Mouse (Mus musculus): ENCODE measurements around the gene Pfas. TPM values are rescaled to one million over a fixed set of nuclear protein-coding genes. Genes with fewer than 3 reads are reported as not detected.
"Not testable (repeated sequence)": the region's sequence is repeated elsewhere in the genome, so short reads cannot be mapped to it uniquely, and the experiment has no call there.

The Pfas gene
- polyA plus RNA-seq, 1 experiment from 2014 or later: 19.1 TPM

DNA sequence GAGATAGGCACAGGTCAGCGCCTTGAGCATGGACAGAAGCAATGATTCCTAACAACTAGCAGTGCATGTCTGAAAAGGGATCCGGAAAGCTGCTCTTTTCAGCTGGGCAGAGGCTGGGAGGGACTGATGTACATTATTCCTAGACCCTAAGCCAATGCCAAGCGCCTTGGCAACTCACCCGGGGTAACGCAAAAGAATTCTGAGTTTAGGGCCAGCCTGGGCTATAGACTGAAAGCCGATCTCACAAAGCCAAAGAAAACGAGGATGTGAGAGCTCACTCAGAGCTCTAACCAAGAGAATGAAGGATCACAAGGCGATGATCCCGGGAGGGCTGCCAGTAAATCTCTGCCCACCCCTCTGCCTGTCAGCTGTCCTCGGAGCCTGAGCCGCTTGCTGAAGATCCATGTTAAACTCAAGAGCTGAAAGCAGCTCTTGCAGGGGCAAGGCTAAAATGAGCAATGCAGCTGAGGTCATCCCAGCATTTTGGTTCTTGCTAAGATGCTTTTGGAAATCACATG, 20.8 kb downstream of the Pfas start:
- peaks cover 63% of the 10 kb centered on the region for H3K36me3 ChIP-seq (ENCODE audit: control insufficient read depth, insufficient read depth, low read length)
- H3K4me1 ChIP-seq (ENCODE audit: control insufficient read depth, insufficient read depth, low read length): no peaks in the 10 kb centered on the region
- no peak overlapping the region for H3K9ac ChIP-seq (ENCODE audit: low read depth, low read length)
- H3K4me3 ChIP-seq (ENCODE audit: low read depth, low read length): no peak overlapping the region
- no peak overlapping the region for H3K4me2 ChIP-seq (ENCODE audit: low read depth, low read length)
- 89% methylated on average over 11 of the region's 11 CpGs for WGBS
- no peak for DNase-seq (ENCODE audit: low spot score)
- H3K27ac ChIP-seq (replicated peaks; ENCODE audit: low read depth, low read length): no peak overlapping the region
- no peaks in the 10 kb centered on the region for H3K9me3 ChIP-seq (ENCODE audit: control insufficient read depth, low read length)
- ATAC-seq (ENCODE audit: low read depth): no peak
- H3K27me3 ChIP-seq (replicated peaks; ENCODE audit: control insufficient read depth, insufficient read depth, low read length): no peaks in the 10 kb centered on the region

DNA sequence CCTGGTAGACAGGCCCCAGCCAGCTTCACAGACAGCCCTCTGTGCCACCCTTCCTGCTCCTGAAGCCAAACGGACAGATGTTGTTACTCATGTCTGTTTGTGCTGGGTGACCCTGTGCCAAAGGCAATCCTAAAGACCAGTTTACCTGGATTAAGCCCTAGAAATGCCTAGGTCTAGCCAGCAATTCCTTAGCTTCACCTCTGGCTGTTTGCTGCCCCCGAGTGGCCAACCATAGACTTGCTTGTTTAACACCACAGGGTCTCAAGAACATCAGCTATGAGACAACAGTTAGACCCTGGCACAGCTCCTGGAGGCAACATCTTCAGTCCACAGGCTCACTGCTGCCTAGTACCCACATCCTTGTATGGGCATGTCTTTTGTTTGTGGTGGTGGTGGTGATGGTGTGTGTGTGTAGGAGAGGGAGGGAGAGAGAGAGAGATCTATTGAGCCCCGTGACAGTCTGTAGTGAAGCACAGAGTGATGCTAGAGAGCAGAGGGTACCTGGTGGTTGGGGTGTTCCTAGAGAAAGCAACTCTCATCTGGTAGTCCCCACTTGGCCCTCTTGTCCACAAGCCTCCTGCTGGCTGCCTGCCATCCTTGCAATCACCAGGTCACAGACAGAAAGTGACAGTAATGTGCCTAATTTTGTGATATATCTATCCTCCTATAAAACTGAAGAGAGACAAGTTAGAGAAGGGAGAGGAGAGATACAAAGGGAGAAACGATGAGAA, 25.5 kb downstream of the Pfas start:
- no peak overlapping the region for H3K9ac ChIP-seq (ENCODE audit: low read depth, low read length)
- H3K27me3 ChIP-seq (replicated peaks; ENCODE audit: control insufficient read depth, insufficient read depth, low read length): no peaks in the 10 kb centered on the region
- H3K36me3 ChIP-seq (ENCODE audit: control insufficient read depth, insufficient read depth, low read length): peaks cover 17% of the 10 kb centered on the region
- DNase-seq (ENCODE audit: low spot score) (peak; percentile 83), ATAC-seq (ENCODE audit: low read depth) (peak; percentile 71)
- 32% methylated on average over 4 of the region's 4 CpGs for WGBS
- no peaks in the 10 kb centered on the region for H3K9me3 ChIP-seq (ENCODE audit: control insufficient read depth, low read length)
- H3K4me1 ChIP-seq (ENCODE audit: control insufficient read depth, insufficient read depth, low read length): no peaks in the 10 kb centered on the region
- H3K27ac ChIP-seq (replicated peaks; ENCODE audit: low read depth, low read length): no peak overlapping the region
- no peak overlapping the region for H3K4me2 ChIP-seq (ENCODE audit: low read depth, low read length)
- H3K4me3 ChIP-seq (ENCODE audit: low read depth, low read length): no peak overlapping the region

GRCm38 (mm10) chr11:68980919-68981318, 27.3 kb downstream of the Pfas start:
- H3K4me1 ChIP-seq (ENCODE audit: control insufficient read depth, insufficient read depth, low read length): no peaks in the 10 kb centered on the region
- H3K4me2 ChIP-seq (ENCODE audit: low read depth, low read length): no peak overlapping the region
- no peaks in the 10 kb centered on the region for H3K27me3 ChIP-seq (replicated peaks; ENCODE audit: control insufficient read depth, insufficient read depth, low read length)
- H3K4me3 ChIP-seq (ENCODE audit: low read depth, low read length): no peak overlapping the region
- H3K36me3 ChIP-seq (ENCODE audit: control insufficient read depth, insufficient read depth, low read length): 0 out of 2 replicates have a peak, but pooled peaks cover 3% of the 10 kb centered on the region
- H3K9me3 ChIP-seq (ENCODE audit: control insufficient read depth, low read length): no peaks in the 10 kb centered on the region
- DNase-seq (ENCODE audit: low spot score): peak; percentile 50
- no peak overlapping the region for H3K9ac ChIP-seq (ENCODE audit: low read depth, low read length)
- H3K27ac ChIP-seq (replicated peaks; ENCODE audit: low read depth, low read length): no peak overlapping the region
- no peak for ATAC-seq (ENCODE audit: low read depth)
- 69% methylated on average over 3 of the region's 3 CpGs for WGBS

GRCm38 (mm10) chr11:68979320-68979733, 28.9 kb downstream of the Pfas start:
- Histone ChIP-seq H3K4me3 (ENCODE audit: low read depth, low read length) (no peak overlapping the region), H3K4me1 (ENCODE audit: control insufficient read depth, insufficient read depth, low read length) (no peaks in the 10 kb centered on the region), H3K9me3 (ENCODE audit: control insufficient read depth, low read length) (no peaks in the 10 kb centered on the region), H3K36me3 (ENCODE audit: control insufficient read depth, insufficient read depth, low read length) (no peaks in the 10 kb centered on the region), H3K27me3 (replicated peaks; ENCODE audit: control insufficient read depth, insufficient read depth, low read length) (no peaks in the 10 kb centered on the region), H3K27ac (replicated peaks; ENCODE audit: low read depth, low read length) (no peak overlapping the region), H3K4me2 (ENCODE audit: low read depth, low read length) (no peak overlapping the region), H3K9ac (ENCODE audit: low read depth, low read length) (no peak overlapping the region)
- WGBS: 64% methylated on average over 5 of the region's 5 CpGs
- DNase-seq (ENCODE audit: low spot score) (no peak), ATAC-seq (ENCODE audit: low read depth) (no peak)

DNA sequence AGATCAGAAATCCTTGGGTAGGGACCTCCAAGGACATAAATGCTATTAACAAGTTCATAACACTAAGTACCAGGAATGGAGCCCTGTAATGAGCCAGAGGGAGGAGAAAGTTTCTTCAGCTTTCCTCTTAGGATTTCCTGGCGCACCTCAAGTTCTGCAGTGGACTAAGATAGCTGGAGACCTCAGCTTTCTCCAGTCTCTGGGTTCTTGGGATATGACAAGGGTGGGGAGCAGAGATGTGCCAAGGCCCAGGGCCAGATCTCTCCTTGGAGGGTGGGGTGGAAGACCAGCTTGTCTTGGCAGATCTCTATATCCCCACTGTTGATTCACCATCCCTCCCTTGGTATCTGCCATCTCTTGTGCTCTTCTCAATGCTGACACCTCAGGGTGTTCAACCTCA, 32.7 kb downstream of the Pfas start:
- no peak for DNase-seq (ENCODE audit: low spot score)
- H3K27me3 ChIP-seq (replicated peaks; ENCODE audit: control insufficient read depth, insufficient read depth, low read length): no peaks in the 10 kb centered on the region
- no peak overlapping the region for H3K4me2 ChIP-seq (ENCODE audit: low read depth, low read length)
- no peaks in the 10 kb centered on the region for H3K36me3 ChIP-seq (ENCODE audit: control insufficient read depth, insufficient read depth, low read length)
- no peak overlapping the region for H3K27ac ChIP-seq (replicated peaks; ENCODE audit: low read depth, low read length)
- peaks cover 3% of the 10 kb centered on the region for H3K4me1 ChIP-seq (ENCODE audit: control insufficient read depth, insufficient read depth, low read length)
- no peaks in the 10 kb centered on the region for H3K9me3 ChIP-seq (ENCODE audit: control insufficient read depth, low read length)
- WGBS: 89% methylated on average over 1 of the region's 1 CpGs
- no peak for ATAC-seq (ENCODE audit: low read depth)
- no peak overlapping the region for H3K4me3 ChIP-seq (ENCODE audit: low read depth, low read length)
- no peak overlapping the region for H3K9ac ChIP-seq (ENCODE audit: low read depth, low read length)

DNA sequence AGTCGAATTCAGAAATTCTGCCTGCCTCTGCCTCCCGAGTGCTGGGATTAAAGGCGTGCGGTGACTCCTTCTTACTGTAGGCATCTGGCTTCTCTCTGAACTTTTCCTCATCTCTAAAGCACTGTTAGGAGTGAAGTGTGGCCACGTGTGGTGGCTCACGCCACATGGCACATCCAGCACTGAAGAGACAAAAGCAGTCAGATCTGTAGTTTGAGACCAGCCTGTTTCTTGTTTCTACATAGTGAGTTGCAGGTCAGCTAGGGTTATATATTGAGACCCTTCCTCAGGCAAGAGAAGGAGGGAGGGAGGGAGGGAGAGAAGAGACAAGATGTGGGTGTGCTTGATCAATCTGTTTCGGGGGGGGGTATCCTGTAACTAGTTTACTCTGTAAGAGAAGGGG, 33.2 kb downstream of the Pfas start, which contains the start of gene Rangrf:
Gene Rangrf (minus strand): TSS at position 101 of the 400 bp plus-strand sequence.
- DNase-seq (ENCODE audit: low spot score) (no peak), ATAC-seq (ENCODE audit: low read depth) (no peak)
- Histone ChIP-seq H3K9ac (ENCODE audit: low read depth, low read length) (peak within 1 kb of the TSS; percentile 26; the same call in 1 of the 2 replicates), H3K36me3 (ENCODE audit: control insufficient read depth, insufficient read depth, low read length) (no peaks in the 10 kb centered on the region), H3K4me2 (ENCODE audit: low read depth, low read length) (peak within 1 kb of the TSS; percentile 53), H3K9me3 (ENCODE audit: control insufficient read depth, low read length) (no peaks in the 10 kb centered on the region), H3K27ac (replicated peaks; ENCODE audit: low read depth, low read length) (no peak within 1 kb of the TSS), H3K4me3 (ENCODE audit: low read depth, low read length) (peak within 1 kb of the TSS; percentile 47), H3K27me3 (replicated peaks; ENCODE audit: control insufficient read depth, insufficient read depth, low read length) (no peaks in the 10 kb centered on the region), H3K4me1 (ENCODE audit: control insufficient read depth, insufficient read depth, low read length) (peaks cover 3% of the 10 kb centered on the region)
- 73% methylated on average over 7 of the region's 7 CpGs for WGBS

GRCm38 (mm10) chr11:68974059-68974450, 34.2 kb downstream of the Pfas start:
- H3K4me3 ChIP-seq (ENCODE audit: low read depth, low read length): peak overlapping the region; percentile 47
- peak overlapping the region; percentile 26; the same call in 1 of the 2 replicates for H3K9ac ChIP-seq (ENCODE audit: low read depth, low read length)
- H3K27ac ChIP-seq (replicated peaks; ENCODE audit: low read depth, low read length): no peak overlapping the region
- no peaks in the 10 kb centered on the region for H3K36me3 ChIP-seq (ENCODE audit: control insufficient read depth, insufficient read depth, low read length)
- H3K4me2 ChIP-seq (ENCODE audit: low read depth, low read length): peak overlapping the region; percentile 53
- no peak for DNase-seq (ENCODE audit: low spot score)
- ATAC-seq (ENCODE audit: low read depth): peak; percentile 53; the same call in 1 of the 2 replicates
- H3K9me3 ChIP-seq (ENCODE audit: control insufficient read depth, low read length): no peaks in the 10 kb centered on the region
- WGBS: 22% methylated on average over 6 of the region's 6 CpGs
- no peaks in the 10 kb centered on the region for H3K27me3 ChIP-seq (replicated peaks; ENCODE audit: control insufficient read depth, insufficient read depth, low read length)
- peaks cover 3% of the 10 kb centered on the region for H3K4me1 ChIP-seq (ENCODE audit: control insufficient read depth, insufficient read depth, low read length)

DNA sequence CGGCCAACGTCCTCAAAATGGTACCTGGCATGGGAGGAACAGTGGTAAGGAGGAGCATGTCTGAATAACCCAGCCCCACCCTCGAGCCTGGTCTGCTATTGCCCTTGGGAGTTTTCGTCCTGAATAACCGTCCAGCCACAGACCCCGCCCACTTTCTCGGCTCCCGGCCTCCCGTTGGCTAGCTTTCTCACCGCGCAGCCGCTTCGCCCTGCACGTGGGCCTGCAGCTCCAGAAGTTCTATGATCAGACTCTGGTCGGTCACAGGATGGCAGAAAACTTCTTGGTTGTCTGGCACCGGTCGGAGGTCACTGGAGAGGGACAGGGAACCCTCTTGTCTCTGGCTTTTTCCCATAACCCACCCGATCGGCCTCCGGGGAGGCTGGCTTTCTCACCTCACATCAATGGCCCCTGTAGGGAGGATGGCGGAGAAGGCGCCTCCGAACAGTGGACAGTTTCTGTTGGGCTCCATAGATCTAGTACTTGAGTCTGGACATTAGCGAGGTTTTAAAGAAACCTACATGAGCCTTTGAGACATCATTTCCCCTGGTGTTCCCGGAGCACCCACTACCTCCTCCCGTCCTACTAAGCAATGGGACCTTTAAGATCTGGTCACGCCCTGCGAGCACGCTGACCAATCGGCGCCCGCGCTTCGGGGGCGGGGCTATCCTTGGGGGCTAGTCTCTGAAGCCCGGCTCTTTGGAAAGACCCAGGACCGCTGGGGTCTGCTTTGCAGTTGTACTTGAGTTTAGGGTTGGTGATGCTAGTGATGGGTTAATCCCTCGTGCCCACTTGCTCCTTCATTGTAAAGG, 34.8 kb downstream of the Pfas start:
- H3K9ac ChIP-seq (ENCODE audit: low read depth, low read length): peak overlapping the region; percentile 39
- peak; percentile 90 for ATAC-seq (ENCODE audit: low read depth)

More for the DNA sequence above, 34.8 kb downstream of the Pfas start:
- H3K9me3 ChIP-seq (ENCODE audit: control insufficient read depth, low read length); H3K27ac ChIP-seq (replicated peaks; ENCODE audit: low read depth, low read length); H3K27me3 ChIP-seq (replicated peaks; ENCODE audit: control insufficient read depth, insufficient read depth, low read length); H3K4me1 ChIP-seq (ENCODE audit: control insufficient read depth, insufficient read depth, low read length); H3K36me3 ChIP-seq (ENCODE audit: control insufficient read depth, insufficient read depth, low read length): not testable (repeated sequence)
- WGBS: under 1% methylated on average over 37 of the region's 38 CpGs
- Histone ChIP-seq H3K4me3 (ENCODE audit: low read depth, low read length) (peak overlapping the region; percentile 47), H3K4me2 (ENCODE audit: low read depth, low read length) (peak overlapping the region; percentile 53)
- peak; percentile 91 for DNase-seq (ENCODE audit: low spot score)

Measured in embryonic facial prominence, embryonic 14.5 days (tissue).